Comparison of ENCODE assay signal across 8 mouse cellular contexts in genomic region chr13:23309495-23310011, GRCm38 (mm10). TPM values are rescaled to one million over a fixed set of nuclear protein-coding genes. Genes with fewer than 3 reads are reported as not detected.
DNase-seq lines count a peak whose midpoint lies in the region; ATAC-seq and TF ChIP-seq lines count a peak whose summit lies in the region.

No protein-coding gene starts in this region.

- no peaks in the 10 kb centered on the region for H3K4me1 ChIP-seq in lung, embryonic 14.5 days (ENCODE audit: insufficient read depth)
- peaks cover 11% of the 10 kb centered on the region; the same call in 1 of the 2 replicates for H3K4me1 ChIP-seq in intestine, embryonic 16.5 days (ENCODE audit: control insufficient read depth, insufficient read depth, low read length)
- H3K4me1 ChIP-seq in neural tube, embryonic 11.5 days (ENCODE audit: control insufficient read depth, insufficient read depth, low read length), result no peaks in the 10 kb centered on the region

- H3K4me3 ChIP-seq in lung, embryonic 14.5 days (ENCODE audit: low read depth, low read length), result peak overlapping the region; percentile 44
- H3K4me3 ChIP-seq in intestine, embryonic 16.5 days (ENCODE audit: low read length), result peak overlapping the region; percentile 48
- peak overlapping the region; percentile 31 for H3K4me3 ChIP-seq in neural tube, embryonic 11.5 days (ENCODE audit: low read depth, low read length)

- TF ChIP-seq CTCF in lung, embryonic 14.5 days (IDR thresholded peaks at IDR 0.05; ENCODE audit: low read depth), result no peak

- DNase-seq in lung, embryonic 14.5 days, result peak; percentile 49
- no peak for DNase-seq in lung, postnatal 14 days
- DNase-seq in embryo, embryonic 9.5 days (ENCODE audit: extremely low spot score), result peak; percentile 74
- peak; percentile 66 for DNase-seq in neural tube, embryonic 11.5 days (ENCODE audit: low spot score)
- DNase-seq in left cerebral cortex, adult 9 months (ENCODE audit: low spot score in 2 of 2), result no peak
- DNase-seq in cerebellum, adult 11 months, result no peak
- DNase-seq in kidney, postnatal 36 days, result no peak

- H3K9ac ChIP-seq in lung, embryonic 14.5 days, result peak overlapping the region; percentile 34
- H3K9ac ChIP-seq in intestine, embryonic 16.5 days (ENCODE audit: low read depth, low read length), result peak overlapping the region; percentile 48
- peak overlapping the region; percentile 20; the same call in 1 of the 2 replicates for H3K9ac ChIP-seq in neural tube, embryonic 11.5 days (ENCODE audit: low read length)

- H3K4me2 ChIP-seq in lung, embryonic 14.5 days, result peak overlapping the region; percentile 82
- H3K4me2 ChIP-seq in intestine, embryonic 16.5 days (ENCODE audit: low read depth, low read length), result peak overlapping the region; percentile 67
- H3K4me2 ChIP-seq in neural tube, embryonic 11.5 days (ENCODE audit: low read depth), result peak overlapping the region; percentile 63

- under 1% methylated on average over 28 of the region's 28 CpGs for WGBS in lung, embryonic 14.5 days
- WGBS in intestine, embryonic 16.5 days, result under 1% methylated on average over 28 of the region's 28 CpGs
- under 1% methylated on average over 28 of the region's 28 CpGs for WGBS in neural tube, embryonic 11.5 days

- H3K36me3 ChIP-seq in lung, embryonic 14.5 days (ENCODE audit: insufficient read depth), result no peaks in the 10 kb centered on the region
- H3K36me3 ChIP-seq in intestine, embryonic 16.5 days (ENCODE audit: control insufficient read depth, insufficient read depth, low read length), result no peaks in the 10 kb centered on the region
- H3K36me3 ChIP-seq in neural tube, embryonic 11.5 days (ENCODE audit: control insufficient read depth, insufficient read depth, low read length), result no peaks in the 10 kb centered on the region

- ATAC-seq in lung, embryonic 14.5 days (ENCODE audit: insufficient read depth), result 0 out of 2 replicates have a peak, but pooled peaks have one; percentile 19
- no peak for ATAC-seq in intestine, embryonic 16.5 days
- ATAC-seq in neural tube, embryonic 11.5 days (ENCODE audit: insufficient read depth, low FRiP score, low TSS enrichment), result no peak; the same call in 1 of the 2 replicates

- peaks cover 37% of the 10 kb centered on the region; the same call in 1 of the 2 replicates for H3K27me3 ChIP-seq in lung, embryonic 14.5 days (ENCODE audit: insufficient read depth, low read length)
- H3K27me3 ChIP-seq in intestine, embryonic 16.5 days (replicated peaks; ENCODE audit: control insufficient read depth, insufficient read depth, low read length), result peaks cover 22% of the 10 kb centered on the region
- H3K27me3 ChIP-seq in neural tube, embryonic 11.5 days (ENCODE audit: control insufficient read depth, insufficient read depth, low read length), result peaks cover 27% of the 10 kb centered on the region

- H3K9me3 ChIP-seq in lung, embryonic 14.5 days (ENCODE audit: low read depth, low read length), result no peaks in the 10 kb centered on the region
- no peaks in the 10 kb centered on the region for H3K9me3 ChIP-seq in intestine, embryonic 16.5 days (ENCODE audit: control insufficient read depth, low read length)
- H3K9me3 ChIP-seq in neural tube, embryonic 11.5 days (ENCODE audit: control insufficient read depth, low read length), result no peaks in the 10 kb centered on the region

- H3K27ac ChIP-seq in lung, embryonic 14.5 days (ENCODE audit: low read depth), result no peak overlapping the region
- H3K27ac ChIP-seq in intestine, embryonic 16.5 days (ENCODE audit: low read length), result no peak overlapping the region
- no peak overlapping the region for H3K27ac ChIP-seq in neural tube, embryonic 11.5 days (ENCODE audit: low read depth, low read length)

RNA-seq across cellular contexts. Expression of gene Zfp322a, which starts 59.5 kb away (rescaled TPM):
- 54.5 and 59.3 TPM in 2 replicates for polyA plus RNA-seq in lung, embryonic 14.5 days (2014; fragmentation: Nextera tagmentation; extraction: Ambion mirVana)
- polyA plus RNA-seq in intestine, embryonic 16.5 days (2015; fragmentation: Nextera tagmentation; extraction: Ambion mirVana), result 30.1 and 31.7 TPM in 2 replicates
- 62.0 and 62.7 TPM in 2 replicates for polyA plus RNA-seq in neural tube, embryonic 11.5 days (2014; fragmentation: Nextera tagmentation; extraction: Ambion mirVana)

Comparison
In these comparisons a context has a peak if more than half of its experiments do, and no peak if none do; other contexts are left out.
1. DNase-seq: peak in lung, embryonic 14.5 days (single experiment), embryo, embryonic 9.5 days (single experiment) and neural tube, embryonic 11.5 days (single experiment); none in lung, postnatal 14 days (single experiment), left cerebral cortex, adult 9 months (0 of 2), cerebellum, adult 11 months (single experiment) and kidney, postnatal 36 days (0 of 2).
2. Peak in every context shown above with its lines, with median percentiles within 50 percentile points of each other: H3K4me2 ChIP-seq, H3K4me3 ChIP-seq and H3K9ac ChIP-seq.